Mouse (Mus musculus) retina, adult 2 months (tissue): ENCODE measurements around the gene Pnkd.
"Not testable (repeated sequence)": the region's sequence is repeated elsewhere in the genome, so short reads cannot be mapped to it uniquely, and the experiment has no call there.

Source experiments
- DNase-seq: peaks from one replicate; pipeline ENCODE4 v3.0.0-alpha.2; 2012; ENCODE audit warnings: low read depth, low spot score

Pnkd gene

GRCm38 (mm10) chr1:74387386-74387988, 102.8 kb downstream of the Pnkd start:
- DNase-seq = no peak

DNA sequence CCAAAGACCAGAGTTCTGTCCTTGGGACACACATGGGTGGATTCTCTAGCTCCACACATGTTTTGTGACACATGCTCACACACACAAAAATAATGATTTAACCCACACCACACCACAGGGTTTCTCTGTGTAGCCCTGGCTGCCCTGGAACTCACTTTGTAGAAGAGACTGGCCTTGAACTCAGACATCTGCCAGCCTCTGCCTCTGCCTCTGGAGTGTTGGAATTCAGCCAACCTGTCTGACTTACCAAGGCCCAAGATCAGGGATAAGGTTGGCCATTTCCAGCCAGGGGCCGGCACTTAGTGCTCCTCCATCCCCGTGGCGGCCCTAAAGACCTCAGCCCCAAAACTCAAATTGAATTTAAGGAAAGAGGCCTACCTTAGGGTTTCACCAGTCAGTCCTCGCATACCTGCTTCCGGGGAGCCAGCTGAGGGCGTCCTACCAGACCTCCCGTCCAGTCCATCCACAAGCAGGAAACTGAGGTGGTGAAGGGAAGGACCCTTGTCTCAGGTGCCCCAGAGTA, 103.7 kb downstream of the Pnkd start:
- DNase-seq = no peak

DNA sequence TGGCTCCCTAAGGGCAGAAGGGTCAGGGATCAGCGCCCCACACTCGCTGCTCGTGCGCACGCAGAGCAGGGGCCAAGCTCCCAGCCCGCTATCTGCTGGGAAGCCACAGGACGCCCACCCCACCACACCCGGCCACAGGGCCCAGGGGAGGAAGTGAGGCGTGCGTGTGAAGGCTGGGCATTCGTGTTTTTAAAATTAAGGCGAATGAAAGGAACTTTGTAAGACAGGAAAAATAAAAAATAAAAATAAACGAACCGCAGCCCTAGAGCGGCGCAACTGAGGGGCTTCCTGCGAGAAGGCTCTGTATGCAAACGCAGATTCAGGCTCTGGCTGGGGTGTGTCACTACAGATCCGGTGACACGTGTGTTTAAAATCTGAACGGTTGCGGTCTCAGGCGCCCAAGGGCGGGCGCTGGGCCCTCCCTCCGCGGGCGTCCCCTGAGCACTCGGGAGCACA, 105.1 kb downstream of the Pnkd start:
- no peak for DNase-seq

DNA sequence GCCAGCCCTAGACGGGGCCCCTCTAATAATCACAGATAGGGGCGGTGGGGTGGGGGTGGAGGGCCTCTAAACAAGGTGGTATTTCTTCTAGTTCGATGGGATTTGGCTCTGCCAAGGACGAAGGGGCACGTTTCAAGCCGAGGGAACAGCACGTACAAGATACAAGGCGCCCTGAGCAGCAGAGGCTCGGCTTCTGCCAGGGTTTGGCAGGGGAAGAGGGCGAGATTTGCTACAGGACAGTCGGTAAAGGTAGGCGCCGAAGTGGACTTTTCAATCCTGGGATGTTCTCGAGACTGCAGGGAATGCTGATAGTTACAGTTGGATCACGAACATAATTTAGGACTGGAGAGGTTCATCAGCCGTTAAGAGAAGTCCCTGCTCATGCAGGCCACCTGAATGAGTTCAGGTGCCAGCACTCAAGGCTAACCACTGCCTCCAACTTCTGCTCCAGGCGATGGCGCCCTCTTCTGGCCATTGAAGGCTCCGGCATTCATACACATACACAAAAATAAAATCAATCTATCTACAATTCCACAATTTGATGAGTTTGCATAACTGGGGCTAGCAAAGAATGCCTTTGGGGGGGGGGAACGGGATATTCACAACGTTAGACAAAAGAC, 105.7 kb downstream of the Pnkd start:
- peak; percentile 30 for DNase-seq

- peak; percentile 84 for DNase-seq
Measured at GRCm38 (mm10) chr1:74390924-74391748, 106.4 kb downstream of the Pnkd start, which contains the start of gene Ctdsp1. Gene Ctdsp1, plus strand, starts transcription at chr1:74391509.

DNA sequence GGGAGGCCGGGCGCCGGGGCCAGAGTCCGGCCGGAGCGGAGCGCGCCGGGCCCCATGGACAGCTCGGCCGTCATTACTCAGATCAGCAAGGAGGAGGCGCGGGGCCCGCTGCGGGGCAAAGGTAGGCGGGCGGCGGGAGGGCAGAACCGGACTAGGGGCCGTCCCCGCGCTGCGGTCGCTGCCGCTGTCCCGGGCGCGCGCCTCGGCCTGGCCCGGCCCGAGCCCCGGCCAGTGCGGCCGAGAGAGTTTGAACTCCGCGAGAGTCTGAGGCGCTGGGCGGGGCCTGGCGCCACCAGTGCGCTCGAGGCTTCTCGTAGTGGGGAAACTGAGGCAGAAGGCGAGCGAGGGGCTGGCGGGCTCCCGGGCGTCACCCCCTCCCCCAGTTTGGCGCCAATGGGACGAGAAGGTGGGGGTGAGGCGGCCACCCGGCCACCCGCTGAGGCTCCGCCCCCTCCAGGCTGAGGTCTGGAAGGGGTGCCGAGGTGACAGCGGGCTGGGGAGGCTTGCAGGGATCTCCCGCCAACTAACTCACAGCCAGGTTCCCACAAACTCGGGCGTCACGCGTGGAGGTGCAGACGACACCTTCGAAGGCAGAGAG, 107.2 kb downstream of the Pnkd start:
- no peak for DNase-seq

- no peak for DNase-seq
Measured at GRCm38 (mm10) chr1:74392446-74392994, 107.8 kb downstream of the Pnkd start.

DNA sequence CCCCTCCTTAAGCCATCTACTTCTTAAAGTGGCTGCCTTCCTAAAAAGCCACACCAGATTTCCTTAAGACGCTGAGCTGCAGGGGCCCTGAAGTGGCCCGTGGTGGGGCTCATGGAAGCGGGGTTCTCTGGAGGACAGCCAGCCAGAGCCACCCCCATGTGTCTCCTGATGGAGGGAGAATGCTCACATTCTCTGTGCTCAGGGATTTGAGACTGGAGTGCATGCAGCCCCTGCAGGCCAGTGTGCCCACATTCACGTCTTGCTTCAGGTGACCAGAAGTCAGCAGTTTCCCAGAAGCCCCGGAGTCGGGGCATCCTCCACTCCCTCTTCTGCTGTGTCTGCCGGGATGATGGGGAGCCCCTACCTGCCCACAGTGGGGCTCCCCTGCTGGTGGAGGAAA, 108.3 kb downstream of the Pnkd start:
- no peak for DNase-seq

DNA sequence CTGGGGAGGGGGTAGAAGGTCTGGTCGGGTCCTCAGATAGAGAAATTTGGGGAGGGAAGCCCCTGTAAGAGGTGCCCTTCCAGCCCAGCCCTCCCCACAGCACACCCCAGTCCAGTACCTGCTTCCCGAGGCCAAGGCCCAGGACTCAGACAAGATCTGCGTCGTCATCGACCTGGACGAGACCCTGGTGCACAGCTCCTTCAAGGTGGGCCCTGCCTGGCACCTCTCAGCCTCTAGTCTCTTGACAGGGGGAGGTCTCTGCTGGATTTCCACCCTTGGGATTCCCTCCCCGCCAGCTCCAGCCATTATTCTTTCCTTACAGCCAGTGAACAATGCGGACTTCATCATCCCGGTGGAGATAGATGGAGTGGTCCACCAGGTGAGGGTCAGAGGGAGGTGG, 109.0 kb downstream of the Pnkd start:
- DNase-seq = no peak

GRCm38 (mm10) chr1:74394311-74394710, 109.6 kb downstream of the Pnkd start:
- no peak for DNase-seq

- no peak for DNase-seq
Measured at GRCm38 (mm10) chr1:74394858-74395257, 110.1 kb downstream of the Pnkd start.

- DNase-seq = no peak
Measured at GRCm38 (mm10) chr1:74395290-74395689, 110.6 kb downstream of the Pnkd start.

- DNase-seq = not testable (repeated sequence)
Measured at GRCm38 (mm10) chr1:74396456-74397222, 111.9 kb downstream of the Pnkd start.

- DNase-seq = peak; percentile 92
Measured at GRCm38 (mm10) chr1:74397268-74397918, 112.7 kb downstream of the Pnkd start.

- no peak for DNase-seq
Measured at GRCm38 (mm10) chr1:74397919-74398451, 113.3 kb downstream of the Pnkd start.

GRCm38 (mm10) chr1:74400531-74400930, 115.8 kb downstream of the Pnkd start:
- DNase-seq = no peak

GRCm38 (mm10) chr1:74401015-74401702, 116.4 kb downstream of the Pnkd start:
- no peak for DNase-seq
